Mouse (Mus musculus) liver, embryonic 14.5 days (tissue): ENCODE results near the gene Prkd3. TPM values are rescaled to one million over a fixed set of nuclear protein-coding genes. Genes with fewer than 3 reads are reported as not detected.

Source experiments
- ATAC-seq: fragments of 200-750 bp; cut with Nextera tagmentation; 2 replicates; pipeline ENCODE4 v1.8.0; 2017; ENCODE audit warnings: moderate number of reproducible peaks, mild to moderate bottlenecking, moderate library complexity; ENCODE audit not compliant: insufficient read depth
- DNase-seq, 3 experiments: peaks; one replicate each; pipeline ENCODE4 v3.0.0-alpha.2; 2012 to 2013; ENCODE audit warnings: low read depth in 3 of 3, low spot score in 3 of 3
- H3K27ac ChIP-seq: fragments of 300-500 bp; sonication (generic); 2 replicates; pipeline ENCODE4 v1.5.1; 2014; ENCODE audit warnings: moderate library complexity, mild to moderate bottlenecking, control low read depth, inconsistent platforms
- H3K27me3 ChIP-seq: fragments of 300-500 bp; sonication (generic); 2 replicates; pipeline ENCODE4 v1.6.1; 2014; ENCODE audit warnings: mild to moderate bottlenecking, low read length, moderate library complexity; ENCODE audit not compliant: control insufficient read depth, insufficient read depth
- H3K36me3 ChIP-seq: fragments of 300-500 bp; sonication (generic); replicated peaks from 2 replicates; pipeline ENCODE4 v1.6.1; 2014; ENCODE audit warnings: low read depth; ENCODE audit not compliant: control insufficient read depth, insufficient read depth
- H3K4me1 ChIP-seq, 2 experiments: fragments of 200-500 bp in 1 of 2; fragments of 300-500 bp in 1 of 2; sonication (generic) in 1 of 2; replicated peaks; 2 replicates each; pipeline ENCODE4 v1.6.1; 2012 to 2014; ENCODE audit warnings: antibody characterized with exemption in 1 of 2, inconsistent platforms in 1 of 2, low read length in 1 of 2; ENCODE audit not compliant: control insufficient read depth in 2 of 2, insufficient read depth in 2 of 2
- H3K4me2 ChIP-seq: fragments of 300-500 bp; sonication (generic); 2 replicates; pipeline ENCODE4 v1.6.1; 2014; ENCODE audit warnings: low read depth, mild to moderate bottlenecking, control low read depth, moderate library complexity
- H3K4me3 ChIP-seq, 2 experiments: fragments of 200-500 bp in 1 of 2; fragments of 300-500 bp in 1 of 2; sonication (generic) in 1 of 2; 2 replicates each; pipeline ENCODE4 v1.5.1; 2012 to 2014; ENCODE audit warnings: low read depth in 2 of 2, low read length in 2 of 2, mild to moderate bottlenecking in 2 of 2, control low read depth in 1 of 2, inconsistent platforms in 1 of 2, moderate library complexity in 1 of 2; ENCODE audit not compliant: insufficient read depth in 1 of 2
- H3K9ac ChIP-seq: fragments of 300-500 bp; sonication (generic); replicated peaks from 2 replicates; pipeline ENCODE4 v1.6.1; 2014; ENCODE audit warnings: mild to moderate bottlenecking, control low read depth, moderate library complexity
- H3K9me3 ChIP-seq: fragments of 300-500 bp; sonication (generic); 2 replicates; pipeline ENCODE4 v1.6.1; 2016; ENCODE audit warnings: low read length, mixed read lengths; ENCODE audit not compliant: control insufficient read depth
- CTCF ChIP-seq: IDR thresholded peaks from 2 replicates; pipeline ENCODE4 v1.5.1; 2016; ENCODE audit warnings: antibody characterized with exemption, low read depth, control low read depth
- EP300 ChIP-seq: IDR thresholded peaks from 2 replicates; pipeline ENCODE4 v1.6.1; 2016; ENCODE audit warnings: antibody characterized with exemption, low read depth
- WGBS: fragments of 180-500 bp; shearing (Covaris S2); extraction: QIAGEN DNeasy Blood & Tissue Kit; methylation state at CpG from one replicate; pipeline ENCODE4 v1.1.7; 2014; ENCODE audit not compliant: insufficient replicate concordance; 5-methylcytosine and 5-hydroxymethylcytosine counted together
- polyA plus RNA-seq, 2 experiments: library from polyadenylated mRNA; depleted of rRNA in 1 of 2; stranded (reverse) in 1 of 2; unstranded in 1 of 2; fragments of >200 nt; fragmentation: Nextera tagmentation in 1 of 2; extraction: Ambion mirVana in 1 of 2; gene quantifications; 2 replicates each; pipeline versions ENCODE4 v1.2.1 to v1.2.3; 2012 to 2014

The Prkd3 gene
- polyA plus RNA-seq, 2 experiments = 6.0 TPM

- Histone ChIP-seq H3K36me3 (no peaks in the 10 kb centered on the region), H3K4me2 (no peak overlapping the region), H3K9ac (no peak overlapping the region), H3K4me1 (peaks cover 6% of the 10 kb centered on the region in 2 experiments; a peak in 3 of 4 replicates), H3K9me3 (no peaks in the 10 kb centered on the region), H3K27ac (no peak overlapping the region), H3K4me3 (no peak overlapping the region), H3K27me3 (no peaks in the 10 kb centered on the region; the same call in none of the 2 replicates)
- TF ChIP-seq CTCF (no peak), EP300 (no peak)
- DNase-seq (no peak), ATAC-seq (no peak)
- 15% methylated on average over 3 of the region's 3 CpGs for WGBS
Observed at GRCm38 (mm10) chr17:79022746-79023145, 2.1 kb upstream of the Prkd3 start.

- H3K27me3 ChIP-seq = no peaks in the 10 kb centered on the region; the same call in none of the 2 replicates
- no peaks in the 10 kb centered on the region for H3K9me3 ChIP-seq
- peaks cover 9 to 10% of the 10 kb centered on the region in 2 experiments for H3K4me1 ChIP-seq
- WGBS = 1% methylated on average over 24 of the region's 24 CpGs
- TF ChIP-seq EP300 = no peak
- TF ChIP-seq CTCF = no peak
- no peak for DNase-seq
- peak overlapping the region; percentile 76 to 81 for H3K4me3 ChIP-seq
- no peak overlapping the region for H3K27ac ChIP-seq
- H3K36me3 ChIP-seq = no peaks in the 10 kb centered on the region
- ATAC-seq = peak; percentile 41; the same call in 1 of the 2 replicates
- peak overlapping the region; percentile 71 for H3K4me2 ChIP-seq
- H3K9ac ChIP-seq = peak overlapping the region; percentile 77
Observed at GRCm38 (mm10) chr17:79020984-79021335, 344 bp upstream of the Prkd3 start.

GRCm38 (mm10) chr17:79019726-79020207 lies 849 bp downstream of the Prkd3 start:
- ATAC-seq = no peak
- no peaks in the 10 kb centered on the region; the same call in none of the 2 replicates for H3K27me3 ChIP-seq
- H3K9me3 ChIP-seq = no peaks in the 10 kb centered on the region
- H3K4me3 ChIP-seq = peak overlapping the region; percentile 76 to 81
- peak overlapping the region; percentile 77 for H3K9ac ChIP-seq
- TF ChIP-seq CTCF = no peak
- H3K27ac ChIP-seq = no peak overlapping the region
- peak overlapping the region; percentile 71 for H3K4me2 ChIP-seq
- DNase-seq = no peak
- peaks cover 17 to 21% of the 10 kb centered on the region in 2 experiments for H3K4me1 ChIP-seq
- WGBS = 2% methylated on average over 18 of the region's 18 CpGs
- H3K36me3 ChIP-seq = no peaks in the 10 kb centered on the region

GRCm38 (mm10) chr17:79018422-79018821 lies 2.2 kb downstream of the Prkd3 start:
- Histone ChIP-seq H3K9me3 (no peaks in the 10 kb centered on the region), H3K4me3 (no peak overlapping the region), H3K27me3 (no peaks in the 10 kb centered on the region; the same call in none of the 2 replicates), H3K27ac (no peak overlapping the region), H3K9ac (no peak overlapping the region), H3K4me2 (peak overlapping the region; percentile 71; the same call in 1 of the 2 replicates), H3K36me3 (no peaks in the 10 kb centered on the region), H3K4me1 (peaks cover 20 to 24% of the 10 kb centered on the region in 2 experiments)
- TF ChIP-seq CTCF (no peak), EP300 (no peak)
- peak in 1 of 3 experiments; percentile 14 for DNase-seq
- no peak for ATAC-seq
- whole genome bisulfite sequencing = 47% methylated on average over 9 of the region's 9 CpGs

- no peak overlapping the region for H3K27ac ChIP-seq
- H3K4me3 ChIP-seq = no peak overlapping the region
- H3K27me3 ChIP-seq = no peaks in the 10 kb centered on the region
- DNase-seq (no peak), ATAC-seq (no peak)
- no peak overlapping the region; the same call in 1 of the 2 replicates for H3K9ac ChIP-seq
- H3K4me1 ChIP-seq = peaks cover 18 to 24% of the 10 kb centered on the region in 2 experiments
- no peak overlapping the region for H3K4me2 ChIP-seq
- H3K9me3 ChIP-seq = no peaks in the 10 kb centered on the region
- 52% methylated on average over 10 of the region's 10 CpGs for WGBS
- TF ChIP-seq CTCF (no peak), EP300 (no peak)
- no peaks in the 10 kb centered on the region; the same call in 1 of the 2 replicates for H3K36me3 ChIP-seq
Observed at GRCm38 (mm10) chr17:79015831-79016230, 4.8 kb downstream of the Prkd3 start.
